Mouse (Mus musculus) kidney, adult 8-10 months (tissue): ENCODE results near the gene 1700025G04Rik.

ENCODE experiments used
- DNase-seq, 2 experiments: peaks; one replicate each; pipeline ENCODE4 v3.0.0; 2022

The 1700025G04Rik gene

GRCm38 (mm10) chr1:152028718-152029117 lies 61.2 kb downstream of the 1700025G04Rik start:
- no peak for DNase-seq

- DNase-seq, result no peak
Measured at GRCm38 (mm10) chr1:152026762-152027161, 63.2 kb downstream of the 1700025G04Rik start.

- no peak for DNase-seq
Measured at GRCm38 (mm10) chr1:152025308-152025707, 64.6 kb downstream of the 1700025G04Rik start.

GRCm38 (mm10) chr1:152024019-152024787 lies 65.7 kb downstream of the 1700025G04Rik start:
- DNase-seq, result no peak

GRCm38 (mm10) chr1:152020812-152021211 lies 69.1 kb downstream of the 1700025G04Rik start:
- DNase-seq, result no peak

GRCm38 (mm10) chr1:152020070-152020469 lies 69.9 kb downstream of the 1700025G04Rik start:
- no peak for DNase-seq

- DNase-seq, result peak; percentile 8 to 19
Measured at GRCm38 (mm10) chr1:152019196-152019595, 70.7 kb downstream of the 1700025G04Rik start.

- no peak for DNase-seq
Measured at GRCm38 (mm10) chr1:152018322-152018721, 71.6 kb downstream of the 1700025G04Rik start.

- DNase-seq, result no peak
Measured at GRCm38 (mm10) chr1:152016663-152017062, 73.3 kb downstream of the 1700025G04Rik start.

- no peak for DNase-seq
Measured at GRCm38 (mm10) chr1:152015555-152016125, 74.3 kb downstream of the 1700025G04Rik start.

GRCm38 (mm10) chr1:152011741-152012140 lies 78.2 kb downstream of the 1700025G04Rik start:
- DNase-seq, result no peak

- DNase-seq, result no peak
Measured at GRCm38 (mm10) chr1:152010251-152010980, 79.5 kb downstream of the 1700025G04Rik start.

- DNase-seq, result peak; percentile 5 to 17
Measured at GRCm38 (mm10) chr1:152008473-152008991, 81.4 kb downstream of the 1700025G04Rik start.

GRCm38 (mm10) chr1:152006529-152006928 lies 83.4 kb downstream of the 1700025G04Rik start:
- DNase-seq, result no peak

GRCm38 (mm10) chr1:152004509-152004908 lies 85.4 kb downstream of the 1700025G04Rik start:
- no peak for DNase-seq

GRCm38 (mm10) chr1:152000461-152000860 lies 89.5 kb downstream of the 1700025G04Rik start:
- no peak for DNase-seq

- DNase-seq, result no peak
Measured at GRCm38 (mm10) chr1:151999424-151999842, 90.5 kb downstream of the 1700025G04Rik start.

GRCm38 (mm10) chr1:151998721-151999206 lies 91.2 kb downstream of the 1700025G04Rik start:
- no peak for DNase-seq

GRCm38 (mm10) chr1:151997591-151997990 lies 92.3 kb downstream of the 1700025G04Rik start:
- DNase-seq, result no peak

GRCm38 (mm10) chr1:151995948-151996697 lies 93.8 kb downstream of the 1700025G04Rik start:
- DNase-seq, result no peak

GRCm38 (mm10) chr1:151994271-151994670 lies 95.7 kb downstream of the 1700025G04Rik start:
- DNase-seq, result no peak

- DNase-seq, result no peak
Measured at GRCm38 (mm10) chr1:151991505-151991904, 98.4 kb downstream of the 1700025G04Rik start.
